14 mouse cellular contexts compared by ENCODE assay signal in the genomic region with DNA sequence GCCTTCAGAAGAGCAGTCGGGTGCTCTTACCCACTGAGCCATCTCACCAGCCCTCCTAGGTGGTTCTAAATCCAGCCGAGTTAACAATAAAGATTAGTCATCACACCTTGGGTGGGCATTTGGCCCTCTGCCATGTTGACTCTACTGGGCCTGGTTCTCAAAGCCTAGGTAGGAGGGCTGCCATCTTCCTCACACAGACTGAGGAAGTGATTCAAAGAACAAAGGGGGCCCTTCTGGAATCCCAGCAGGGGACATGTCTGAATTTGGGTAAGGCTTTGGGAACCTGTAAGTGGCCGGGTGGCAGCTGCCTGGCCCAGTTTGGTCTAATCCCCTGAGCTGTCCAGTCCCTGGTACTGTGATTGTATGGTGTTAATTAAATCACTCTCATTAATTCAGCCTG. TPM values are rescaled to one million over a fixed set of nuclear protein-coding genes. Genes with fewer than 3 reads are reported as not detected.
DNase-seq lines count a peak whose midpoint lies in the region; ATAC-seq and TF ChIP-seq lines count a peak whose summit lies in the region.
"Had no signal": no experiment of that assay in that cellular context is flagged by ENCODE, and none has a peak within 500 bp of the region (broad histone marks: within the 10 kb centered on the region; RNA-seq: fewer than 3 reads in every experiment).

No protein-coding gene starts in this region.

- no peaks in the 10 kb centered on the region for H3K9me3 ChIP-seq in heart, postnatal 0 days (replicated peaks; ENCODE audit: control insufficient read depth, low read length)
- no peaks in the 10 kb centered on the region for H3K9me3 ChIP-seq in heart, embryonic 11.5 days (replicated peaks; ENCODE audit: control insufficient read depth, low read length)
- no peaks in the 10 kb centered on the region for H3K9me3 ChIP-seq in stomach, embryonic 14.5 days (ENCODE audit: control insufficient read depth, low read depth, low read length)
- H3K9me3 ChIP-seq in stomach, postnatal 0 days (ENCODE audit: control insufficient read depth, low read length): no peaks in the 10 kb centered on the region
- no peaks in the 10 kb centered on the region for H3K9me3 ChIP-seq in hindbrain, embryonic 13.5 days
- H3K9me3 ChIP-seq in stomach, embryonic 15.5 days: no peaks in the 10 kb centered on the region
- H3K9me3 ChIP-seq: embryonic facial prominence, embryonic 10.5 days; liver, embryonic 13.5 days; neural tube, embryonic 12.5 days had no signal

- ATAC-seq in heart, postnatal 0 days (ENCODE audit: insufficient read depth, low read depth): no peak
- no peak for ATAC-seq in heart, embryonic 11.5 days (replicated peaks; ENCODE audit: insufficient number of reproducible peaks, low FRiP score, low TSS enrichment)
- ATAC-seq in stomach, embryonic 14.5 days (ENCODE audit: insufficient number of reproducible peaks, insufficient read depth, low FRiP score, low read depth): no peak
- no peak for ATAC-seq in stomach, postnatal 0 days (ENCODE audit: low FRiP score, low TSS enrichment)
- ATAC-seq in hindbrain, embryonic 13.5 days (ENCODE audit: low FRiP score): no peak
- ATAC-seq in stomach, embryonic 15.5 days (ENCODE audit: insufficient read depth, low FRiP score, low read depth): no peak

- H3K4me2 ChIP-seq in heart, postnatal 0 days (ENCODE audit: low read depth, low read length): no peak overlapping the region
- no peak overlapping the region for H3K4me2 ChIP-seq in heart, embryonic 11.5 days
- H3K4me2 ChIP-seq in stomach, embryonic 14.5 days (replicated peaks; ENCODE audit: low read depth, low read length): no peak overlapping the region
- no peak overlapping the region for H3K4me2 ChIP-seq in stomach, postnatal 0 days (replicated peaks; ENCODE audit: low read depth)
- no peak overlapping the region for H3K4me2 ChIP-seq in hindbrain, embryonic 13.5 days
- no peak overlapping the region for H3K4me2 ChIP-seq in stomach, embryonic 15.5 days
- H3K4me2 ChIP-seq: liver, embryonic 13.5 days; neural tube, embryonic 12.5 days had no signal

- H3K27ac ChIP-seq in heart, postnatal 0 days (ENCODE audit: low read depth): 0 out of 2 replicates have a peak overlapping the region, but pooled peaks have one; percentile 70
- H3K27ac ChIP-seq in heart, embryonic 11.5 days (ENCODE audit: low read depth, low read length): no peak overlapping the region
- peak overlapping the region; percentile 48; the same call in 1 of the 2 replicates for H3K27ac ChIP-seq in stomach, embryonic 14.5 days (ENCODE audit: low read length)
- H3K27ac ChIP-seq in stomach, postnatal 0 days (replicated peaks): no peak overlapping the region
- peak overlapping the region; percentile 98 for H3K27ac ChIP-seq in hindbrain, embryonic 13.5 days
- peak overlapping the region; percentile 55 for H3K27ac ChIP-seq in stomach, embryonic 15.5 days
- H3K27ac ChIP-seq: embryonic facial prominence, embryonic 10.5 days; left cerebral cortex, adult 2 months; neural tube, embryonic 12.5 days had no signal

- TF ChIP-seq EP300 in heart, postnatal 0 days (IDR thresholded peaks at IDR 0.05; ENCODE audit: low read depth): no peak
- no peak for TF ChIP-seq EP300 in stomach, postnatal 0 days (optimal IDR thresholded peaks at IDR 0.05)

- 61% methylated on average over 3 of the region's 3 CpGs for WGBS in heart, postnatal 0 days
- WGBS in heart, embryonic 11.5 days (ENCODE audit: insufficient replicate concordance): 53% methylated on average over 3 of the region's 3 CpGs
- WGBS in stomach, embryonic 14.5 days: 54% methylated on average over 3 of the region's 3 CpGs
- WGBS in stomach, postnatal 0 days: 56% methylated on average over 3 of the region's 3 CpGs
- WGBS in hindbrain, embryonic 13.5 days: 21% methylated on average over 3 of the region's 3 CpGs
- 59% methylated on average over 3 of the region's 3 CpGs for WGBS in stomach, embryonic 15.5 days

- no peak overlapping the region for H3K9ac ChIP-seq in heart, postnatal 0 days (replicated peaks; ENCODE audit: low read depth, low read length)
- no peak overlapping the region for H3K9ac ChIP-seq in heart, embryonic 11.5 days (ENCODE audit: low read depth, low read length)
- no peak overlapping the region for H3K9ac ChIP-seq in stomach, embryonic 14.5 days (replicated peaks; ENCODE audit: low read depth, low read length)
- no peak overlapping the region for H3K9ac ChIP-seq in stomach, postnatal 0 days (ENCODE audit: low read length)
- H3K9ac ChIP-seq in hindbrain, embryonic 13.5 days: no peak overlapping the region
- H3K9ac ChIP-seq in stomach, embryonic 15.5 days: no peak overlapping the region
- H3K9ac ChIP-seq: liver, embryonic 13.5 days; neural tube, embryonic 12.5 days had no signal

- no peaks in the 10 kb centered on the region for H3K27me3 ChIP-seq in heart, postnatal 0 days (ENCODE audit: control insufficient read depth, insufficient read depth, low read length)
- no peaks in the 10 kb centered on the region for H3K27me3 ChIP-seq in heart, embryonic 11.5 days (ENCODE audit: control insufficient read depth, insufficient read depth, low read length)
- no peaks in the 10 kb centered on the region for H3K27me3 ChIP-seq in stomach, embryonic 14.5 days (ENCODE audit: control insufficient read depth, insufficient read depth, low read length)
- H3K27me3 ChIP-seq in stomach, postnatal 0 days (ENCODE audit: control insufficient read depth, insufficient read depth, low read length): no peaks in the 10 kb centered on the region
- no peaks in the 10 kb centered on the region for H3K27me3 ChIP-seq in hindbrain, embryonic 13.5 days
- H3K27me3 ChIP-seq in stomach, embryonic 15.5 days (replicated peaks): no peaks in the 10 kb centered on the region
- H3K27me3 ChIP-seq: neural tube, embryonic 12.5 days had no signal

- H3K4me1 ChIP-seq in heart, postnatal 0 days (ENCODE audit: control insufficient read depth, insufficient read depth): peaks cover 11% of the 10 kb centered on the region
- peaks cover 14% of the 10 kb centered on the region; the same call in 1 of the 2 replicates for H3K4me1 ChIP-seq in heart, embryonic 11.5 days (ENCODE audit: control insufficient read depth, insufficient read depth, low read length)
- peaks cover 11% of the 10 kb centered on the region; the same call in 1 of the 2 replicates for H3K4me1 ChIP-seq in stomach, embryonic 14.5 days (ENCODE audit: control insufficient read depth, insufficient read depth, low read length)
- H3K4me1 ChIP-seq in stomach, postnatal 0 days (replicated peaks; ENCODE audit: control insufficient read depth, insufficient read depth): peaks cover 2% of the 10 kb centered on the region; the same call in 1 of the 2 replicates
- peaks cover 46% of the 10 kb centered on the region for H3K4me1 ChIP-seq in hindbrain, embryonic 13.5 days (replicated peaks)
- H3K4me1 ChIP-seq in stomach, embryonic 15.5 days: 0 out of 2 replicates have a peak, but pooled peaks cover 5% of the 10 kb centered on the region

- H3K4me3 ChIP-seq in heart, postnatal 0 days (ENCODE audit: low read depth, low read length): no peak overlapping the region
- no peak overlapping the region for H3K4me3 ChIP-seq in heart, embryonic 11.5 days (ENCODE audit: low read depth, low read length)
- H3K4me3 ChIP-seq in stomach, embryonic 14.5 days (ENCODE audit: low read depth, low read length): no peak overlapping the region
- no peak overlapping the region for H3K4me3 ChIP-seq in stomach, postnatal 0 days (ENCODE audit: low read depth, low read length)
- H3K4me3 ChIP-seq in hindbrain, embryonic 13.5 days: no peak overlapping the region
- no peak overlapping the region for H3K4me3 ChIP-seq in stomach, embryonic 15.5 days (replicated peaks)
- H3K4me3 ChIP-seq: embryonic facial prominence, embryonic 10.5 days; left cerebral cortex, adult 2 months; liver, embryonic 13.5 days; neural tube, embryonic 12.5 days had no signal

- no peak for TF ChIP-seq CTCF in heart, postnatal 0 days (IDR thresholded peaks at IDR 0.05; ENCODE audit: low read depth)
- no peak for TF ChIP-seq CTCF in stomach, postnatal 0 days (IDR thresholded peaks at IDR 0.05; ENCODE audit: low read depth)

- no peaks in the 10 kb centered on the region for H3K36me3 ChIP-seq in heart, postnatal 0 days (replicated peaks; ENCODE audit: control insufficient read depth, insufficient read depth, low read length)
- H3K36me3 ChIP-seq in heart, embryonic 11.5 days (ENCODE audit: control insufficient read depth, insufficient read depth, low read length): no peaks in the 10 kb centered on the region
- H3K36me3 ChIP-seq in stomach, embryonic 14.5 days (ENCODE audit: control insufficient read depth, insufficient read depth, low read length): no peaks in the 10 kb centered on the region
- no peaks in the 10 kb centered on the region for H3K36me3 ChIP-seq in stomach, postnatal 0 days (ENCODE audit: control insufficient read depth, insufficient read depth, low read length)
- no peaks in the 10 kb centered on the region for H3K36me3 ChIP-seq in hindbrain, embryonic 13.5 days
- no peaks in the 10 kb centered on the region for H3K36me3 ChIP-seq in stomach, embryonic 15.5 days
- H3K36me3 ChIP-seq: embryonic facial prominence, embryonic 10.5 days; liver, embryonic 13.5 days; neural tube, embryonic 12.5 days had no signal

- DNase-seq in heart, postnatal 0 days (ENCODE audit: low spot score): no peak
- DNase-seq in stomach, postnatal 0 days (ENCODE audit: low spot score): no peak
- DNase-seq in layer of hippocampus, postnatal 25 days (ENCODE audit: extremely low spot score in 1 of 2, low spot score in 1 of 2): no peak
- no peak for DNase-seq in layer of hippocampus, postnatal 36 days
- DNase-seq: cerebellum, adult 18-20 months; kidney, postnatal 14 days; liver, embryonic 13.5 days had no signal

RNA-seq across cellular contexts. Expression of a gene that starts 3.2 kb away (rescaled TPM):
- total RNA-seq in heart, postnatal 0 days (2014; rRNA removed; ENCODE audit: low replicate concordance): 10.2 and 10.9 TPM in 2 replicates
- polyA plus RNA-seq in heart, postnatal 0 days (2015; fragmentation: Nextera tagmentation; extraction: Ambion mirVana): 1.5 and 1.7 TPM in 2 replicates
- polyA plus RNA-seq in heart, embryonic 11.5 days (2014; fragmentation: Nextera tagmentation; extraction: Ambion mirVana): 5.4 and 6.3 TPM in 2 replicates
- polyA plus RNA-seq in stomach, embryonic 14.5 days (2014; fragmentation: Nextera tagmentation; extraction: Ambion mirVana): 7.9 and 9.2 TPM in 2 replicates
- polyA plus RNA-seq in stomach, postnatal 0 days (2015; fragmentation: Nextera tagmentation; extraction: Ambion mirVana): 3.3 and 3.5 TPM in 2 replicates
- polyA plus RNA-seq in hindbrain, embryonic 13.5 days (2015; fragmentation: Nextera tagmentation; extraction: Ambion mirVana): 59.2 and 62.1 TPM in 2 replicates
- polyA plus RNA-seq in stomach, embryonic 15.5 days (2015; fragmentation: Nextera tagmentation; extraction: Ambion mirVana): 7.2 and 7.9 TPM in 2 replicates
- 100 to 1,000 TPM; 670 to 691 TPM for total RNA-seq in layer of hippocampus, postnatal 25 days (2021)
- total RNA-seq in layer of hippocampus, postnatal 36 days (2021): 100 to 1,000 TPM; 689 to 742 TPM

RNA-seq across cellular contexts. Expression of a gene that starts 39.5 kb away (rescaled TPM):
- total RNA-seq in heart, postnatal 0 days (2014; rRNA removed; ENCODE audit: low replicate concordance): 21.9 and 32.0 TPM in 2 replicates
- 21.4 and 26.5 TPM in 2 replicates for polyA plus RNA-seq in heart, postnatal 0 days (2015; fragmentation: Nextera tagmentation; extraction: Ambion mirVana)
- polyA plus RNA-seq in heart, embryonic 11.5 days (2014; fragmentation: Nextera tagmentation; extraction: Ambion mirVana): 31.5 and 32.3 TPM in 2 replicates
- polyA plus RNA-seq in stomach, embryonic 14.5 days (2014; fragmentation: Nextera tagmentation; extraction: Ambion mirVana): 32.4 and 33.8 TPM in 2 replicates
- 27.0 and 28.7 TPM in 2 replicates for polyA plus RNA-seq in stomach, postnatal 0 days (2015; fragmentation: Nextera tagmentation; extraction: Ambion mirVana)
- polyA plus RNA-seq in hindbrain, embryonic 13.5 days (2015; fragmentation: Nextera tagmentation; extraction: Ambion mirVana): 37.3 and 40.1 TPM in 2 replicates
- polyA plus RNA-seq in stomach, embryonic 15.5 days (2015; fragmentation: Nextera tagmentation; extraction: Ambion mirVana): 42.7 and 44.6 TPM in 2 replicates
- 100 to 1,000 TPM; 122 to 135 TPM for total RNA-seq in layer of hippocampus, postnatal 25 days (2021)
- 100 to 1,000 TPM; 117 to 122 TPM for total RNA-seq in layer of hippocampus, postnatal 36 days (2021)

Comparison
In these comparisons a context has a peak if more than half of its experiments do, and no peak if none do; other contexts are left out.
1. H3K27ac ChIP-seq: peak in heart, postnatal 0 days (single experiment), stomach, embryonic 14.5 days (single experiment), hindbrain, embryonic 13.5 days (single experiment) and stomach, embryonic 15.5 days (single experiment); none in heart, embryonic 11.5 days (single experiment) and stomach, postnatal 0 days (single experiment).